Mouse (Mus musculus): ENCODE measurements around the gene Gm10681. TPM values are rescaled to one million over a fixed set of nuclear protein-coding genes. Genes with fewer than 3 reads are reported as not detected.
"Not testable (repeated sequence)": the region's sequence is repeated elsewhere in the genome, so short reads cannot be mapped to it uniquely, and the experiment has no call there.

The Gm10681 gene
- total and polyA plus RNA-seq, 2 experiments from 2014 or later: not detected

GRCm38 (mm10) chr3:98560711-98561110 is 27.9 kb downstream of the Gm10681 start:
- not testable (repeated sequence) for DNase-seq (ENCODE audit: low spot score); H3K9ac ChIP-seq (replicated peaks; ENCODE audit: low read length, poor library complexity, severe bottlenecking); H3K4me1 ChIP-seq (ENCODE audit: insufficient read depth, low read length); H3K9me3 ChIP-seq (ENCODE audit: low read length); H3K27me3 ChIP-seq (ENCODE audit: insufficient read depth, low read length); ATAC-seq (ENCODE audit: low FRiP score); H3K4me2 ChIP-seq (ENCODE audit: low read depth, low read length, poor library complexity, severe bottlenecking); H3K36me3 ChIP-seq (ENCODE audit: insufficient read depth, low read length); H3K4me3 ChIP-seq (ENCODE audit: low read depth, low read length); H3K27ac ChIP-seq (ENCODE audit: low read depth, low read length)
- WGBS: no CpG with 5 or more reads among the region's 5 CpGs

DNA sequence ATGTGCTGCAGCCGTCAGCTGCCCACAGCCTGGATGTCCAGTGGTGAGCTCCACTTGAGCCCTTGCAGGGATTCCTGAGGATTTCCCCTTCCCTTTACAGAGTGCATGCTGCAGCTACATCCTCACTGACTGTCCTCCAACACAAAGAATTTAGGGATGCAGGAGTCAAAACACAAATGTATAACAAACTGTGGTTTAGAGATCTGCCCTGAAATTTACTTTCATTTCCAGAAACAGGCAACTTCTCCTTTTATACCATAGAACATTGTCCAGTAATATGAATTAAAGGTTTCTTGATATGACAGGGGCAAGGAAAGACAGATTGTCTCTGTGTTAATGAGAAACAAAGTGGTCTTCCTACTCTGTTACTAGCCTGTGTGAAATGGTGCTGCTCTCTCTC is 37.8 kb downstream of the Gm10681 start:
- WGBS: no CpG with 5 or more reads among the region's 1 CpGs

DNA sequence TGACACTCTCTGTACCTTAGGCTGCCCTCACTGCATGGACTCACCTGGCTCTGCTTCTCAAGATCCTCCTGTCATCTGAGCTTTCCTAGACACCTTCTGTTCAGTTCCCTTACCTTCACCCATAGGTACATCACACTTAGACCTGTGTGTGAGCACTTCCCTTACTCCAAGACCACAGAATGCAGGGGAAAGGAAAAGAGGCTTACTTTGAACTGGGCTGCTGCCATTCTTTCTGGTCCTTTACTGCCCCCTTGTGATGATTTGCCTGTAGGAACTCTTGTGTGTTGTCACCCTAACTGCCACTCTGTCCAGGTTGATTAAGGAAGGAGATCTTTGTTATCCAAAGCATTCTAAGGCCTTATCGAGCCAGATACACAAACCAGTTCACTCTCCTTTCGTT is 38.4 kb downstream of the Gm10681 start:
- not testable (repeated sequence) for H3K9ac ChIP-seq (replicated peaks; ENCODE audit: low read length, poor library complexity, severe bottlenecking); H3K4me3 ChIP-seq (ENCODE audit: low read depth, low read length); H3K27ac ChIP-seq (ENCODE audit: low read depth, low read length); H3K36me3 ChIP-seq (ENCODE audit: insufficient read depth, low read length); H3K4me1 ChIP-seq (ENCODE audit: insufficient read depth, low read length); H3K27me3 ChIP-seq (ENCODE audit: insufficient read depth, low read length); H3K4me2 ChIP-seq (ENCODE audit: low read depth, low read length, poor library complexity, severe bottlenecking); DNase-seq (ENCODE audit: low spot score); H3K9me3 ChIP-seq (ENCODE audit: low read length)
- WGBS: no CpG with 5 or more reads among the region's 2 CpGs
- peak; percentile 52; the same call in 1 of the 2 replicates for ATAC-seq (ENCODE audit: low FRiP score)

More for the DNA sequence above, 37.8 kb downstream of the Gm10681 start:
- H3K9me3 ChIP-seq (ENCODE audit: low read length); H3K27ac ChIP-seq (ENCODE audit: low read depth, low read length); H3K4me3 ChIP-seq (ENCODE audit: low read depth, low read length); H3K36me3 ChIP-seq (ENCODE audit: insufficient read depth, low read length); H3K4me2 ChIP-seq (ENCODE audit: low read depth, low read length, poor library complexity, severe bottlenecking); H3K9ac ChIP-seq (replicated peaks; ENCODE audit: low read length, poor library complexity, severe bottlenecking); H3K27me3 ChIP-seq (ENCODE audit: insufficient read depth, low read length); ATAC-seq (ENCODE audit: low FRiP score); H3K4me1 ChIP-seq (ENCODE audit: insufficient read depth, low read length); DNase-seq (ENCODE audit: low spot score): not testable (repeated sequence)

DNA sequence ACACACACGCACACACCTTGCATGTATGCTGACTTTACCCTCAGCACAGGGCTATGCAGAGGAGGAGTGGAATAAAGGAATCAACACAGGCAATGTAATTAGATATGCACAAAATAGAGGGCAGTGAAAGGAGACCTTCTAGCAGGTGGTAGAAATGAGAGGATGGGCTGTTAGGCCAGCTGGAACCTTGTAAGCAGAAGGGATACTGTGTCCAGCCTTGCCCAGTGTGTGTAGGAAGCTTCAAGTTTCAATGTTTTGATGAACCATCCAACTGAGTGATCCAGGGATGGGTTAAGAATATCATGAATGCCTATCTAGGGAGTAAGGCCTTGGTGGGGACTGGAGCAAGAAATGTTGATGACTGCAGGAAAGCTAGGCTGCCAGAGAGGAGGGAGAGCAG is 40.1 kb downstream of the Gm10681 start:
- not testable (repeated sequence) for ATAC-seq (ENCODE audit: low FRiP score); H3K9ac ChIP-seq (replicated peaks; ENCODE audit: low read length, poor library complexity, severe bottlenecking); H3K4me3 ChIP-seq (ENCODE audit: low read depth, low read length); H3K27ac ChIP-seq (ENCODE audit: low read depth, low read length); H3K36me3 ChIP-seq (ENCODE audit: insufficient read depth, low read length); H3K27me3 ChIP-seq (ENCODE audit: insufficient read depth, low read length); H3K4me2 ChIP-seq (ENCODE audit: low read depth, low read length, poor library complexity, severe bottlenecking); DNase-seq (ENCODE audit: low spot score); H3K4me1 ChIP-seq (ENCODE audit: insufficient read depth, low read length); H3K9me3 ChIP-seq (ENCODE audit: low read length)
- WGBS: 100% methylated on average over 1 of the region's 1 CpGs

GRCm38 (mm10) chr3:98547641-98548040 is 41.0 kb downstream of the Gm10681 start:
- not testable (repeated sequence) for H3K27ac ChIP-seq (ENCODE audit: low read depth, low read length); H3K4me3 ChIP-seq (ENCODE audit: low read depth, low read length); H3K27me3 ChIP-seq (ENCODE audit: insufficient read depth, low read length); DNase-seq (ENCODE audit: low spot score); H3K9me3 ChIP-seq (ENCODE audit: low read length); H3K36me3 ChIP-seq (ENCODE audit: insufficient read depth, low read length); H3K4me2 ChIP-seq (ENCODE audit: low read depth, low read length, poor library complexity, severe bottlenecking); ATAC-seq (ENCODE audit: low FRiP score); H3K9ac ChIP-seq (replicated peaks; ENCODE audit: low read length, poor library complexity, severe bottlenecking); H3K4me1 ChIP-seq (ENCODE audit: insufficient read depth, low read length)

GRCm38 (mm10) chr3:98524978-98525377 is 63.6 kb downstream of the Gm10681 start:
- ATAC-seq (ENCODE audit: low FRiP score); H3K4me2 ChIP-seq (ENCODE audit: low read depth, low read length, poor library complexity, severe bottlenecking); H3K9me3 ChIP-seq (ENCODE audit: low read length); H3K4me3 ChIP-seq (ENCODE audit: low read depth, low read length); H3K36me3 ChIP-seq (ENCODE audit: insufficient read depth, low read length); DNase-seq (ENCODE audit: low spot score); H3K27me3 ChIP-seq (ENCODE audit: insufficient read depth, low read length); H3K9ac ChIP-seq (replicated peaks; ENCODE audit: low read length, poor library complexity, severe bottlenecking); H3K4me1 ChIP-seq (ENCODE audit: insufficient read depth, low read length); H3K27ac ChIP-seq (ENCODE audit: low read depth, low read length): not testable (repeated sequence)

DNA sequence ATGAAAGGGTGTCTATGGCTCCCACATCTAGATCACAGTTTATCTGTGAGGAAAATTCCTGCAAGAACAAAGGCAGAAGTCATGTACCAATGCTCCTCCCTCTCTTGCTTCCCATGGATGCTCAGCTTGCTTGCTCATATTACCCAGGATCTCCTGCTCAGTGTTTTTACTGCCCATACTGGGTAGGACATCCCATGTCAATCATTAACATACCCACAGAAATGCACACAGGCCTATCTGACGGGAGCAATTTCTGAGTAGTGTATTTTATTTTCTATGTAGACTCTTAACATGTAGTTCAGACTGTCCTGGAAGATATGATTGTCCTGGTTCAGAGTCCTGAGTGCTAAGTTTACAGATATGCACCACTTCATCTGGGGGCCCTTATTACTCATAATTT is 64.1 kb downstream of the Gm10681 start:
- H3K4me2 ChIP-seq (ENCODE audit: low read depth, low read length, poor library complexity, severe bottlenecking); H3K27me3 ChIP-seq (ENCODE audit: insufficient read depth, low read length); H3K36me3 ChIP-seq (ENCODE audit: insufficient read depth, low read length); H3K27ac ChIP-seq (ENCODE audit: low read depth, low read length); H3K4me3 ChIP-seq (ENCODE audit: low read depth, low read length); H3K9me3 ChIP-seq (ENCODE audit: low read length); ATAC-seq (ENCODE audit: low FRiP score); H3K9ac ChIP-seq (replicated peaks; ENCODE audit: low read length, poor library complexity, severe bottlenecking); DNase-seq (ENCODE audit: low spot score); H3K4me1 ChIP-seq (ENCODE audit: insufficient read depth, low read length): not testable (repeated sequence)
- WGBS: no CpG with 5 or more reads among the region's 1 CpGs

- WGBS: 40% methylated on average over 1 of the region's 2 CpGs
- not testable (repeated sequence) for H3K4me3 ChIP-seq (ENCODE audit: low read depth, low read length); ATAC-seq (ENCODE audit: low FRiP score)
Measured at GRCm38 (mm10) chr3:98522779-98523178, 65.8 kb downstream of the Gm10681 start.

DNA sequence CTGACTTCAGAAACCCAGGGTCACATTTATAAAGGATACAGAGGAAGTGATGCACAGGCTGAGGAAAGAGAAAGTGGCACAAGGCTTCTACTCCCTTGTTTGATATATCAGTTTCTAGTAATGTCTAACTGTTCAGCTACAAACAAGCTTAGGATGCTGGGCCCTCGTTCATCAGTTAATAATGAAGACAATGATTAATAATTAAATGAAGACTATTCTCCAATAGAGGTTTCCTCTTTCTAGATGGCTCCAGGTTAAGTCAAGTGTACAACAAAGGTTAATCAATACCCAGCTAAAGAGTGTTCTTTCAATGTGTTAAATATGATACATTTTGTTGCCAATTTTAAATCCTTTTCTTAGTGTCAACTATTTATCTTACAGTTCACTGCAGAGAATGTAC is 78.2 kb downstream of the Gm10681 start, which contains the start of gene Hsd3b4:
Gene Hsd3b4 (minus strand): TSS at position 101 of the 400 bp plus-strand sequence.
- H3K4me2 ChIP-seq (ENCODE audit: low read depth, low read length, poor library complexity, severe bottlenecking); H3K27ac ChIP-seq (ENCODE audit: low read depth, low read length); H3K4me1 ChIP-seq (ENCODE audit: insufficient read depth, low read length); H3K9ac ChIP-seq (replicated peaks; ENCODE audit: low read length, poor library complexity, severe bottlenecking); ATAC-seq (ENCODE audit: low FRiP score); H3K4me3 ChIP-seq (ENCODE audit: low read depth, low read length); H3K36me3 ChIP-seq (ENCODE audit: insufficient read depth, low read length); H3K9me3 ChIP-seq (ENCODE audit: low read length); H3K27me3 ChIP-seq (ENCODE audit: insufficient read depth, low read length); DNase-seq (ENCODE audit: low spot score): not testable (repeated sequence)
- no CpG with 5 or more reads among the region's 1 CpGs for WGBS

More at GRCm38 (mm10) chr3:98522779-98523178, 65.8 kb downstream of the Gm10681 start:
- not testable (repeated sequence) for H3K4me1 ChIP-seq (ENCODE audit: insufficient read depth, low read length); H3K4me2 ChIP-seq (ENCODE audit: low read depth, low read length, poor library complexity, severe bottlenecking); H3K36me3 ChIP-seq (ENCODE audit: insufficient read depth, low read length); H3K27ac ChIP-seq (ENCODE audit: low read depth, low read length); H3K9ac ChIP-seq (replicated peaks; ENCODE audit: low read length, poor library complexity, severe bottlenecking); H3K9me3 ChIP-seq (ENCODE audit: low read length); DNase-seq (ENCODE audit: low spot score); H3K27me3 ChIP-seq (ENCODE audit: insufficient read depth, low read length)

Data from midbrain, postnatal 0 days (tissue).